Mouse (Mus musculus) spleen, postnatal 36 days (tissue): ENCODE results near the gene Cpne1.
"Not testable (repeated sequence)": the region's sequence is repeated elsewhere in the genome, so short reads cannot be mapped to it uniquely, and the experiment has no call there.

Experiments
- DNase-seq, 2 experiments: peaks; one replicate each; pipeline ENCODE4 v3.0.0; 2022; ENCODE audit warnings: low spot score in 2 of 2, mixed read lengths in 1 of 2

Gene Cpne1

DNA sequence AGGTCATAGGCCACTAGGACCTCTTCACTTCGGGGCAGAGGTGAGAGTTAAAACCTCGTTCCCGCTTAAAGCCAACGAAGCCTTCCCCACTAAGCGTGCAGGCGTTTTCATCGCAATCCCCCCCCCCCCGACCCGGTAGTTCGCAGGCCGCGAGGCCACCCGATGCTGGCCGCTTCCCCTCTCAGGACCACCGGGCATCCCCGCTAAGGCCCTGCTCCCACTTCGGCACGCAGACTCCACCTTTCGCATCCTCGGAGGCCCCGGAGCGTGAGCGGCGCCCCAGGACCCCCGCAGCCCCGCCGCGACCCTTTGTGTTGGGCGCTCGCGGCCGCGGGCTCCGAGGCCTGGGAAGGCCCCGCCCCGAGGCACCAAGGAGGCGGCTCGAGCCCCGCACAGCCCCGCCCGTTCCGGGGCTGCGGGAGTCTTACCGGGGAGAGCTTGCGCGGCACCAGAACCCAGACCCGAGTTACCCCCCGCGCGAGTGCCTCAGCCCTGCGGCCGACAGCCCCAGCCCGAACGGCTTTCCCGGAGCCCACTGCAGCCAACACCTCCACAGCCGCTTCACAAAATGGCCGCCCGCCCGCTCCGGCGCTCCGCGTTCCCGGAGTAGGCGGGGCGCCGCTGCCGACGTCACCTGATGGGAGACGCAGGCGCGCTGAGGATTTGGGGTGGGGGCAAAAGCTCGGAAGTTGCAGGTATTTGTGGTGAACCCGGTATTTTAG is at the start of gene Cpne1, which contains the start of gene Rbm12:
Cpne1 (minus strand) TSS at position 608 of the 722 bp plus-strand sequence.
Rbm12 (minus strand) TSS at position 621 of the 722 bp plus-strand sequence.
- DNase-seq = peak; percentile 91 to 92

GRCm38 (mm10) chr2:156151538-156151937 is 39.8 kb upstream of the Cpne1 start:
- no peak for DNase-seq

DNA sequence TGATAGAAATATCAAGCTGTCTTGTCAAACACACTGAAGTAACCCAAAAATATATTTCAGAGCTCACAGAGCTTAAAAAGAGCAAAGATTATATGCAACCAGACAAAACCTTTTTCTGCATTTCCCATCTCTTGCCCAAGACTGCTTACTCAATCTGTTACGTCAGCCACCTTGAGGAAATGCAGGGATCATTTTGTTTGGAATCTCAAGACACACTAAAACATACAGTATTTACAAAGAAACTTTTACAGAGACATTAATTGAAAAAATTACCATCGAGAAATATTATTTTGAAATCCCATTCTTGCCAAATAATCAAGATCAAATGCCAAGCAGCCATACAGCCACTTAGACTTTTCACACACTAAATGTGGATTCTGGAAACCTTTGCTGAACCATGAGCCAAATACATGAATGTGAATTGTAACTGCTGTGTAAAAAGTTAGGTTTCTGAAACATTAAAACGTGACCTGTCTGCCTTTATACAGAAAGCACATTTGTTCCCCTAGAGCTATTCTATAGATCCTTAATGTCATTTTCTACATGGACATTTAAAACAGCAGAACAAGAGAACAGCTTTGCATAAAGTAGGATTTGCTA is 35.7 kb upstream of the Cpne1 start:
- no peak for DNase-seq

DNA sequence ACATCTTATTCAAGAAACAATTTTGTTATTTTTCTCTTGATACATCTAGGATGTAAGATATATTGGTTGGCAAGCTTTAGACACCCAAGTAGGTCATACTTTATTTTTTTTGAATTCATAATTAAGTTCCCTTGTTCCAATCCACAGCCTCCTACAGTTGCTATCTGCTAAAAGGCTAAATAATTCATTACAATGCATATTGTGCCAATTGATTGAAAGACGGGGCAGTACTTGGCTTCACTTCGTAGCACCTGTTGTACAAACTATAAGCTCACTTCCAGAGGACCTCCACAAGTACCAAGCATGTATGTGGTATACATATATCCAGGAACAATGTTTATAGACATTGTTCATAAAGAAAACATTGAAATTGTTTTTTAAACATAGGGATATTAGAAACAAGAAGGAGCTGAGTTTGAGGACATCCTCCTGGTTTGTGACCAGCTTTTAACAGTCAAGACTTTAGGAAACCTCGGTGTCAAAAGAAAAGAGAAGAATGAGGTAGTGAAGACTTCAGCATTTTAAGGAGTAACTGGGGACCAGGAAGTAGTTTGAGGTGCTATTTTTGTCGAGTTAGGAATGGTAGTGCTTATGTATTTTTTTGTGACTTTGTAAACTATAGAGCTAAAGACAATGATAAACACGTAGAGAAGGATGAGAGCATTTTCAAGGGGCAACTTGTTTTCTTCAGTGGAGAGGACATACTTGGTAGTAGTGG is 34.7 kb upstream of the Cpne1 start:
- no peak for DNase-seq

- DNase-seq = no peak
Observed at GRCm38 (mm10) chr2:156145486-156146130, 33.8 kb upstream of the Cpne1 start.

DNA sequence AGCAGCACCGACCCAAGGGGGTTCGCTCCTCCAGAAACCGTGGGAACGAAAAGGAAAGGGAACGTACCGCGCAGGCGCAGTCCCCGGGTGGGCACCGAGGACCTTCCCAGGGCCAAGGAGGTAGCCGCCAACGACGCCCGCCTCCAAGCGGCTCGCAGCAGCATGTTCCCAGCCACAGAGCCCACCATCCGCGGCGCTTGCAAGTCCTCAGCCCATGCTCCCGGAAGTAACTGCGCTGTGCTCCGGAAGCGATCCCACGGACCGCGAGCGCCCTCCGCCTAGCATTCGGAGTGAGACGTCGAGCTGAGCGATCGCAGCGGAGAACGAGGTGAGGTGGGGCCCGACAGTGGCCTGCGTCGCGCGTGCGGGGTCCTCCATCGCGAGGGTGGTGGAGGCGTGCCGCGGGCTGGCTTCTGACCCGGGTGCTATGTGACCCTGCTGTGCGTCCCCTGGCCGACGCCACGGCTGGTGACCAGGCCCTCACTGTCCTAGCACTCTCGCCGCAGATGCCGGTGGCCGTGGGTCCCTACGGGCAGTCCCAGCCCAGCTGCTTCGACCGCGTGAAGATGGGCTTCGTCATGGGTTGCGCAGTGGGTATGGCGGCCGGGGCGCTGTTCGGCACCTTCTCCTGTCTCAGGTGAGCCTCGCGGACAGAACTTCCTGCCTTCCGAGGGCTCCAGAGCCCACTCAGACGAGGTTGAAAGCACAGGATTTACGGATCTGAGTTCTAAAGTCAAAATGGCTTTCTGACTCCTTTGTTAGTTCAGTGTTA is 32.4 kb upstream of the Cpne1 start, which contains the start of the genes Romo1 and Nfs1:
Romo1 (plus strand) TSS at position 87 of the 772 bp plus-strand sequence.
Nfs1 (minus strand) TSS at position 234 of the 772 bp plus-strand sequence.
- peak; percentile 88 to 89 for DNase-seq

DNA sequence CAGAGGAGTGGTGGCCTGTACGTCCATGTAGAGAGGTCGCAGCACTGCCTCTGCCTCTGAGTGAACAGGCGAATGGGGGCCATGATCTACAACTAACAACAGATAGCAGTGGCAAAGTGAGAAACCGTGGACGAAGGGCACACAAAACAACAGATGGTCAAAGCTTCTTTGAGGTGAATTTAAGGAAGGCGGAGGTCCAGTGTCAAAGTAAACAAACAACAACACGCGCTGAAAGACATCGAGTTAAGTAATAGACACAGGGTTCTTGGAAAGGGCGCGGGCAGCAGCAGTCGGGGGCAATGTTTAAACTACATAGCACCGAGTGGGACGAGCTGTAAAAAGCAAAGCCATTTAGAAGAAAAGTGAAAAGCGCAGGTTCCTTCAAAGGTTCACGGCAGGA is 31.6 kb upstream of the Cpne1 start:
- DNase-seq = no peak

DNA sequence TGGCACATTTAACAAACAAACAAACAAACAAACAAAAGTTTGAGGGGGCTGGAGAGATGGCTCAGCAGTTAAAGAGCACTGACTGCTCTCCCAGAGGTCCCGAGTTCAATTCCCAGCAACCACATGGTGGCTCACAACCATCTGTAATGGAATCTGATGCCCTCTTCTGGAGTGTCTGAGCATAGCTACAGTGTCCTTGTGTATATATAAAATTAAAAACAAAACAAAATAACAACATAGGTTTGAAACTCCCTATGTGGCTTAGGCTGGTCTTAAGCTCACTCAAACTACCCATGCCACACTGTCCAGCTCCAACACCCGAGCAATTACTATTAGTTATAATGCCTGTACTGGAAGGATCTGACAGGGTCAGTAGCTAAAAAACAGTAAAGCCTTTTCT is 31.1 kb upstream of the Cpne1 start:
- DNase-seq = no peak

- DNase-seq = no peak
Observed at GRCm38 (mm10) chr2:156135695-156136094, 23.9 kb upstream of the Cpne1 start.

GRCm38 (mm10) chr2:156134161-156134560 is 22.4 kb upstream of the Cpne1 start:
- DNase-seq = no peak

- no peak for DNase-seq
Observed at GRCm38 (mm10) chr2:156126992-156127391, 15.2 kb upstream of the Cpne1 start, which contains the start of gene Gm28036. Gene Gm28036 (minus strand): TSS chr2:156127092.

DNA sequence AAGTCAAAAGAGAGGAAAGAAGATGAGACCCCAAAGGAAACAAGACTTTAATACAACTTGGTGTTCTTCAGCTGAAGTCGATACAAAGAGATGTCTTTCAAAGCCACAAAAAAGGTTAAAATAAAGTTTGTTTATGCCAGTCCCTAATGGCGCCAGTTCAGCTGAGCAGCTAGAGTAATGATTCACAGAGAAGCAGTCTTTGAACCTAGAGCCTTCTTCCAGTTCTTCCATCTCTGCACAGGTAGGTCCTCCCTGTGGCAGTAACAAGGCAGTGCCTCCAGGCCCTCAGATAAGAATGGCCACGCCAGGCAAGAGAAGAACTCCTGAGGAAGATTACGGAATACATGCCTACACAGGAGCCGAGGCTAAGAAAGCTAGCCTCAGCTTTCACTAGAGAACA is 12.0 kb upstream of the Cpne1 start:
- DNase-seq = no peak

DNA sequence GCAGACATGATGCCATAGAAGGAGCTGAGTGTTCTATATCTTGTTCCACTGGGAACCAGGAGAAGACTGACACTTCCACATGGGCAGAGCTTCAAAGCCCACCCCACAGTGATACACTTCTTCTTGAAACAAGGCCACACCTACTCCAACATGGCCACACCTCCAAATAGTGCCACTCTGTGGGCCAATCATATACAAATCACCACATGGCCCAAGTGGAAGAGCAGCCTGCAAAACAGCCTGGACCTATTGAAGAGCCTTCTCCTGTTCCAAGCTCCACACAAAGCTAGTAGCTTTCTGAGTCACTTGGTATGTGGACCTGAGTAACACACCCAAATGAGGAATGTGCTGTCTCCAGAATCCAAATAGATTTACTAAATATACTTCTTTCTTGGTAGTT is 7.8 kb upstream of the Cpne1 start:
- no peak for DNase-seq

GRCm38 (mm10) chr2:156112080-156112423 is 287 bp upstream of the Cpne1 start:
- not testable (repeated sequence) for DNase-seq

- DNase-seq = peak in 1 of 2 experiments; percentile 4
Observed at GRCm38 (mm10) chr2:156110627-156111357, 973 bp downstream of the Cpne1 start.

DNA sequence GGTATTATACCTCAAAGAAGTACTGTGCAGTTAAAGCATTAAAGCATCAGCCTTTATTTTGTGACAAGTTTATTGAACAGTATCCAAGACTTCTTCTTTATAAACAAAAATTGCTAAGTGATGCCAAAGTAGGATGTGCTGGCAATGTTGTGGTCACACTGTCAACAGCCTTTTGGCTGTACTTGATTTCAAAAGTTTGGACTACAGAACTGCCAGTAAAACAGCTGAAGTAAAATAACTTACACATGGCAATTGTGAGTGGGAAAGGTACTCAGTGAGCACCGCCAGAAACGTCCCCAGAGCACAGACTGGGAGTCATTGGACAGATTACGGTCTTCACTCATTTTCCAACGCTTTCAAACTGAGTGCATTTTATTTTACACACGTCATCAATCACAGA is 19.8 kb downstream of the Cpne1 start:
- DNase-seq = no peak

- no peak for DNase-seq
Observed at GRCm38 (mm10) chr2:156089799-156090198, 22.0 kb downstream of the Cpne1 start.

DNA sequence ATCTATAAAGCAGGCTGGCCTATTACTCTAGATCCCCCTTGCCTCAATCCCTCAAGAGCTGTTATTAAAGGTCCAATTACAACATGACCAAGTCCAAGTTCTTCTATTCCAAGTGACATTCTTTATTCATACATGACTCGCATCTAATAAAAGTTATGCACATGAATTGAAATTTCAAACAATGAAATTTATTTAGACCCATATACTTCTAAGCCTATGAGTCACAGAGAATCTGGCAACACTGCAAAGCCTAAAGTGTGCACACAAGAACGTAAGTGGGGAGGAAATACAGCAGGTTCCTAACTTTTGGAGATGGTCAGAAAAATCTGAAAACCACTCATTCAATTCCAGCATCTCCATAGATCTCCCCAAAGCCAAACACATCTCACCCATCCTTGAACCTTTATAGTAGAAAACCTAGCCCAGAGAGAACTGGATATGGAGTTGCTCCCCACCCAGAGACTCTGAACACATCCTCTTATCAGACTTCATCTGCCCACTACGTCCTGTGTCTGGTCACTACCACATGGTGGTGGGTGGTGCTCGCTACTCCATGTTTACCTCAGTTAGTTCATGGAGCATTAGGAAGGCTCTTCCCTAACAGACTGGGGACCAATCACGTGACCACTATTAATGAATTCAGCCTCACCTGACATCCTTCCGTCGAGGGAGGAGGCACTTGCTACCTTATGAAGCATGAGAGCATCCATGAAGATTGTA is 24.2 kb downstream of the Cpne1 start:
- no peak for DNase-seq

- DNase-seq = no peak
Observed at GRCm38 (mm10) chr2:156084541-156084940, 27.2 kb downstream of the Cpne1 start.

- no peak for DNase-seq
Observed at GRCm38 (mm10) chr2:156080391-156080790, 31.4 kb downstream of the Cpne1 start.
